Mouse (Mus musculus) forebrain, embryonic 16.5 days (tissue): ENCODE results near the gene Rita1. TPM values are rescaled to one million over a fixed set of nuclear protein-coding genes. Genes with fewer than 3 reads are reported as not detected.

Experiments used
- ATAC-seq: fragments of 200-750 bp; cut with Nextera tagmentation; 2 replicates; pipeline ENCODE4 v1.8.0; 2017; ENCODE audit warnings: mild to moderate bottlenecking, moderate library complexity
- H3K27ac ChIP-seq: fragments of 300-500 bp; sonication (generic); 2 replicates; pipeline ENCODE4 v1.5.1; 2014; ENCODE audit warnings: low read length, control low read depth
- H3K27me3 ChIP-seq: fragments of 300-500 bp; sonication (generic); replicated peaks from 2 replicates; pipeline ENCODE4 v1.6.1; 2014; ENCODE audit warnings: low read length; ENCODE audit not compliant: control insufficient read depth, insufficient read depth
- H3K36me3 ChIP-seq: fragments of 300-500 bp; sonication (generic); 2 replicates; pipeline ENCODE4 v1.6.1; 2014; ENCODE audit not compliant: control insufficient read depth, insufficient read depth
- H3K4me1 ChIP-seq: fragments of 300-500 bp; sonication (generic); replicated peaks from 2 replicates; pipeline ENCODE4 v1.6.1; 2014; ENCODE audit warnings: low read length; ENCODE audit not compliant: control insufficient read depth, insufficient read depth
- H3K4me2 ChIP-seq: fragments of 300-500 bp; sonication (generic); 2 replicates; pipeline ENCODE4 v1.6.1; 2014; ENCODE audit warnings: mild to moderate bottlenecking, low read length, control low read depth
- H3K4me3 ChIP-seq: fragments of 300-500 bp; sonication (generic); replicated peaks from 2 replicates; pipeline ENCODE4 v1.5.1; 2014; ENCODE audit warnings: mild to moderate bottlenecking, low read length, control low read depth
- H3K9ac ChIP-seq: fragments of 300-500 bp; sonication (generic); replicated peaks from 2 replicates; pipeline ENCODE4 v1.6.1; 2014; ENCODE audit warnings: low read depth, low read length, control low read depth
- H3K9me3 ChIP-seq: fragments of 300-500 bp; sonication (generic); 2 replicates; pipeline ENCODE4 v1.6.1; 2016; ENCODE audit warnings: low read length; ENCODE audit not compliant: control insufficient read depth
- WGBS: fragments of 180-500 bp; shearing (Covaris S2); extraction: QIAGEN DNeasy Blood & Tissue Kit; methylation state at CpG from one replicate; pipeline ENCODE4 v1.1.7; 2014; 5-methylcytosine and 5-hydroxymethylcytosine counted together
- polyA plus RNA-seq: library from polyadenylated mRNA; unstranded; fragments of >200 nt; fragmentation: Nextera tagmentation; extraction: Ambion mirVana; gene quantifications from 2 replicates; pipeline ENCODE4 v1.2.1, GENCODE M21; 2015

Gene Rita1
- polyA plus RNA-seq, 1 experiment from 2014 or later, result 26.9 TPM

DNA sequence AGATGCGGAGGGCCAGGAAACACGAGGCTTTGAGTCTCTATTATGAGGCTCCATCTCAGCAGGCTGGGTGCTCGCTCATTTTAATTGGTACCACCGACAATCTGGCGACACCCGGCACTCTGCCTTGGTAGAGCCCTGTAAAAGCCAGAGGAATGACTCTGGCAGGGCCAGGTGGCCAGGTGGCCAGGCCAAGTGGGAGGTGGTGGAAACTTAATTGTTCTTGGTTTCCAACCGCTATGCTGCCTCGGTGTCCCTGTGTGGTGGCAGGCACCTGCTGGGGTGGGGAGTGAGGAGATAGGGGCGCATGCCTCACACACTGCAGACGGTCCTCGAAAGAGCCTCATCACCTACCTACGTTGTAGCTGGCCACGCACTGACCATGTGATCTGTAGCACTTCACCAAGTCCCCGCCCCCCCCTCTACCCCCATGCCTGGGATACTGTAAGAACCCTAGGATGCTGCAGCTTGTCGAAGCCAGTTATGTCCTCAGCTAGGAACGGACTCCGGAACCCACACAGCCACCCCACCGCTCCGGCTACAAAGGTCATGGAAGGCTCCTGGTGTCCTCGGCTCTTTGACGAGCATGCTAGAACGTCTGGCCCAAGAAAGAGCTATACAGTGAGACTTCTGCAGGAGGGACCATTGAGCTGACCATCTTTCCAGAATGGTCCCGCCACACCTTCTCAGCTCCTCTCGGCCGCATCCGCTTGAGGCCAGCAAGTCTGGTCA, 32.3 kb downstream of the Rita1 start:
- ATAC-seq, result peak; percentile 73
- H3K4me2 ChIP-seq, result 0 out of 2 replicates have a peak overlapping the region, but pooled peaks have one; percentile 4

DNA sequence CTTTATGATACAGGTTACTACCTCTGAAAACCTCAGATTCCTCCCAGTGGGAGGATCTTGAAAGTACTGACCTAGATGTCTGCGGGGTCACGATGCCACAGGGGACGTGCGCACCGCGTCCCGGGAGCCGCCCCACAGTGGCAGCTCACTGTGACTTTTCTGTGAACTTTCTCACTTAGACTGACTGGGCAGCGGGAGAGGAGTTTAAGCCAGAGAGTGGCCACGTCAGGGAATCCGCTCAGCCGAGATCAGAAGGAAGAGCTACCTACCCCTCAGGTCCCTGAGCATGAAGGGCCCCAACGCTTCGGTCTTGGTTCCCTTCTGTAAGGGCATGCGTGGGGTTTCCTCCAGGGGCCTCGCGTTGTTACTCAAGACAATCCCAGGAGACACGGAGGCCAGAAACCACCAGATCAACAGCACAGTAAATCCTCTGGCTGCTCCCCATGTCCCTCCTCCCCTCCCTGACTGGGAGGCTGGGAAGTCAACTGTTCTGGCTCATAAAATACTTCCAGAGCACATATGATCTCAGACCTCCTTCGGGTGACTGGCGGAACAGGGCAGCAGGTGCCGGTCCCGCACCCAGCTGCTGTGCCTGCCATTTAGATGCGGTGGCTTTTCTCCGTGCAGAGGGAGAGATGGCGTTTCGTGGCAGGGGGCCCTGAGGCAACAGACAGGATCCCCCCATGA, 33.0 kb downstream of the Rita1 start:
- ATAC-seq, result peak; percentile 25
- 0 out of 2 replicates have a peak overlapping the region, but pooled peaks have one; percentile 4 for H3K4me2 ChIP-seq

More for the DNA sequence above, 32.3 kb downstream of the Rita1 start:
- peaks cover 25% of the 10 kb centered on the region for H3K4me1 ChIP-seq
- no peak overlapping the region for H3K9ac ChIP-seq
- H3K27me3 ChIP-seq, result no peaks in the 10 kb centered on the region
- 0 out of 2 replicates have a peak, but pooled peaks cover 4% of the 10 kb centered on the region for H3K36me3 ChIP-seq
- peak overlapping the region; percentile 34; the same call in 1 of the 2 replicates for H3K27ac ChIP-seq
- 75% methylated on average over 26 of the region's 26 CpGs for whole genome bisulfite sequencing
- H3K4me3 ChIP-seq, result no peak overlapping the region
- H3K9me3 ChIP-seq, result no peaks in the 10 kb centered on the region

DNA sequence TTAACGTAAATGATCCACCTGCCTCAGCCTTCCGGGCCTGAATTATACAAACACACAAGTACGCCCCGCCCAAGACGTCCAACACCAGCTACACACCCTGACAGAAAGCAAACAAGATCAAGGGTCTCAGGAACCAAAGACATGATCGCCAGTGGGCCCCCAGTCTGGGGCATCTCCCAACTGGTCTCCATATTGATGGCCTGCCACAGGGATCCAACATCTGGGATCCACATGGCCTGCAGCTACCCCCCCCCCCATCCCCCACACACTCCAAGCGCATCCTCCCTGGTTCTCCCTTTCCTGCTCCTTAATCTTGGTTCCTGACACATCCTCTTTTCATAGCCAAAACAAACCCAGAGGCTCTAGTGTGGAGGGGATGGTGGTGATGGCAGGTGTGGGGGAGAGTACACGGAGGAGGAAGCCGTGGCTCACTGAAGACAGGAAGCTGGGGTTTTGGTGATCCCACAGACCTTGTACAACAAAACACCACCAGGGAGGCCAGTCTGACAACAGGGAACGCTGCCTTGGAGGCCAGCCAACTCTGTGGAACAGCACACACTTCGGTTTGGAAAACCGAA, 33.8 kb downstream of the Rita1 start:
- no peak overlapping the region for H3K4me3 ChIP-seq
- 0 out of 2 replicates have a peak, but pooled peaks cover 4% of the 10 kb centered on the region for H3K36me3 ChIP-seq
- H3K9ac ChIP-seq, result no peak overlapping the region
- H3K27me3 ChIP-seq, result no peaks in the 10 kb centered on the region
- no peak overlapping the region for H3K4me2 ChIP-seq
- WGBS, result 60% methylated on average over 12 of the region's 12 CpGs
- no peaks in the 10 kb centered on the region for H3K9me3 ChIP-seq
- H3K4me1 ChIP-seq, result peaks cover 25% of the 10 kb centered on the region
- no peak overlapping the region for H3K27ac ChIP-seq
- peak; percentile 21; the same call in 1 of the 2 replicates for ATAC-seq

More for the DNA sequence above, 33.0 kb downstream of the Rita1 start:
- H3K36me3 ChIP-seq, result 0 out of 2 replicates have a peak, but pooled peaks cover 4% of the 10 kb centered on the region
- no peak overlapping the region for H3K4me3 ChIP-seq
- H3K4me1 ChIP-seq, result peaks cover 25% of the 10 kb centered on the region
- 59% methylated on average over 26 of the region's 26 CpGs for WGBS
- H3K27ac ChIP-seq, result peak overlapping the region; percentile 34; the same call in 1 of the 2 replicates
- no peaks in the 10 kb centered on the region for H3K27me3 ChIP-seq
- H3K9me3 ChIP-seq, result no peaks in the 10 kb centered on the region
- H3K9ac ChIP-seq, result no peak overlapping the region

DNA sequence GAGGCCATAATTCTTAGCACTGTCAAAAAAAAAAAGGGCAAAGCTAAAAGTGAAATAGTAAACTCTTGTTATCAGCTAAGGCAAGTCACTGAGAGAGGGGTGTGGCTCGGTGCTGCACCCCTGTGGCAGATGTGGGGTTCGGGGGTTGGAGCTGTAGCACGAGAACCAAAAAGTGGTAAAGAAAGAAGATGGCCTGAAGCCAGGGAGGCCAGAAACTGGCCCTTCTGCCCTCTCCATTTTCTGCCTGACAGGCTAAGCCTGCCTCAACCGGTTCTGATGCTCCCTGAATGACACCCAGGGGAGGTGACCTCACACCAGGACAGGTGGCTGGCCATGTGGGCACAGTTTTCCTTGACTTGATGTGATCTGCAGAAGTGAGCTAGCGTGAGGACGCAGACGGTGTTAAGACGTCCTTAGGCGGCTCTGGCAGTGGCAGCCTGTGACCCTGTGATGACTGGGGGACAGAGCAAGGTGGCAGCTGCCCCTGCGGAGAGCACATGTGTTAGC, 34.4 kb downstream of the Rita1 start:
- Histone ChIP-seq H3K27ac (no peak overlapping the region), H3K4me3 (no peak overlapping the region), H3K4me1 (peaks cover 25% of the 10 kb centered on the region), H3K9ac (no peak overlapping the region), H3K27me3 (no peaks in the 10 kb centered on the region), H3K36me3 (0 out of 2 replicates have a peak, but pooled peaks cover 3% of the 10 kb centered on the region), H3K4me2 (no peak overlapping the region), H3K9me3 (no peaks in the 10 kb centered on the region)
- WGBS, result 62% methylated on average over 10 of the region's 10 CpGs
- no peak for ATAC-seq

DNA sequence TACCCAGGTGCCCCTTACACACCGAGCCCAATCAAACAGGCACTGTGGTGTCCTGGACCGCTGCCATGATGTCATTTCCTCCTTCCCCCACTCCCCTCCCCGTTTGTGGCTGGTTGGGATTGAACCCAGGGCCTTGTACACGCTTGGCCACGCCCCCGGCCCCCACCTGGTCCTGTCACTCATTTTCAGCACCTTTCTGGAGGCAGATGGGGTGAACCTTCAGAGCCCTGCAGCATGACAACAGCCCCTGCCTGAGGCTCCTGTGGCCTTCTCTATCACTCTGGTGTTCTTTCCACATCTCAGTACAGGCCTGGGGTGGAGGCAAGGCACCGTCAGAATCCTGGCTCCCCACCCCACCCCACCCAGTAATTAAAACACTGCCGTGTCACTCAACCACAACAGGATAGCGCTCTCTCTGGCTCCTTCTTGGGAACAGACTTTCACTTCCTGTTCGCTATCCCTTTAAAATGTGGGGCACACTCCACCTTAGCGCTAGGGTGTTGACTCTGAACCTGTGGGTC, 35.5 kb downstream of the Rita1 start:
- Histone ChIP-seq H3K27ac (no peak overlapping the region), H3K4me1 (peaks cover 28% of the 10 kb centered on the region), H3K9me3 (no peaks in the 10 kb centered on the region), H3K36me3 (0 out of 2 replicates have a peak, but pooled peaks cover 2% of the 10 kb centered on the region), H3K9ac (no peak overlapping the region), H3K4me3 (no peak overlapping the region), H3K4me2 (no peak overlapping the region), H3K27me3 (no peaks in the 10 kb centered on the region)
- ATAC-seq, result no peak
- 78% methylated on average over 11 of the region's 11 CpGs for WGBS

DNA sequence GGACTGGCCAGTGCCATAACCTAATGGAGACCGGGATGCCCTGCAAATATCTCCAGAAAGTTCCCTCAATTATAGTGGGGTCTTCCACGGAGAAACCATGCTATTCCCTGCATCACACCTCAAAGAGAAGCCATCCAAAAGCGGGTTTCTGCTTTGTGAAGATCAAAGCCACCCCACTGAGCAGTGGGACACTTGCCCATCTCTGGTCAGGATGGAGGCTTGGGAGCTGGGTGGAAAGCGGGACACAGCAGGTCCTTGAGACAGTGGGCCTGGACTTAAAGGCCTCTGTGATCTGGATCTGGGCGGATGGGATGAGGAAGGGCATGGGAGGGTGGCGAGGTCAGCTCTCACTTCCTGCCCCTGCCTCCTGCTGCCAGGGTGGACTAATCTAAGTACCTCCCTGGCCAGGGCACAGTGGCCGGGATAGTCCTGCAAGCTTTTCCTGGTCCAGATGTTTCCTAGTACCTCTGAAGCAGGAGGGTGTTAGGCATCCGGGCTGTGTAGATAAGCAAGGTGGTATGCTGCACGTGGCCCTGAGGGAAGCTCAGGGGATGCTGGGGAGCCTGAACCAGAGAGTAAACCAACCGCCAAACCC, 37.8 kb downstream of the Rita1 start:
- ATAC-seq, result no peak
- H3K4me2 ChIP-seq, result no peak overlapping the region
- no peaks in the 10 kb centered on the region for H3K36me3 ChIP-seq
- H3K4me3 ChIP-seq, result no peak overlapping the region
- 77% methylated on average over 10 of the region's 10 CpGs for WGBS
- H3K9ac ChIP-seq, result no peak overlapping the region
- no peaks in the 10 kb centered on the region for H3K9me3 ChIP-seq
- H3K27me3 ChIP-seq, result no peaks in the 10 kb centered on the region
- no peak overlapping the region for H3K27ac ChIP-seq
- H3K4me1 ChIP-seq, result peaks cover 32% of the 10 kb centered on the region

DNA sequence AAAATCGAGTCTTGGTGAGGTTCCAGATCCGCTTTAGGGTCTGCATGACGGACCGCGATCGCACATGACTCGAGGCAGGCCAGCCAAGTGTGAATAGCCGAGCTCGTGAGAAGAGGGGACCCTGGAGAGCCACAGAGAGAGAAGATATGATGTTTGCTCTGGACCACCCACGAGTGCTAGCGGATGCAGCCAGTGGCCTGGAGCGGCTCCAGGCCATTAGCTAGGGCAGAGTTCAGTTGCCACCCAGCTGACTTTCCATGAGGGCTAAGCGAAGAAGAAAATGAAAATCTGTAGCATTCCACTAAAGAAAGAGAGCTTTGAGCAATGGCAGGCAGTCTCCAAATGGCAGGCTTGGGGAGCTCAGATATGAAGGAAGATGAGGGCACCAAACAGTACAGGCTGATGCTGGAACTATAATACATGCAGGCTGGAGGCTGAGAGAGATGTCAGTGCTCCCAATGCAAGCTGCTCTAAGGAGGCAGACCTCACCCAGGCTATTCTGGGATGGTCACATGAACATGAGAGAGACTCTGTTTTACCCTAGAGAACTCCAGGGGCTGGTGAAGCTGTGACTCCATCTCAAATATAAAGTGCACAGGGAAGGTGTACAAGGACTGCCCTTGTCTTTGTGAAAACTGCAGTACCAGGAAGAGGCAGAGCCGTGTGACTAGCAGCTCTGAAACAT, 41.2 kb downstream of the Rita1 start:
- WGBS, result 57% methylated on average over 14 of the region's 14 CpGs
- no peak for ATAC-seq
- peaks cover 47% of the 10 kb centered on the region for H3K4me1 ChIP-seq

DNA sequence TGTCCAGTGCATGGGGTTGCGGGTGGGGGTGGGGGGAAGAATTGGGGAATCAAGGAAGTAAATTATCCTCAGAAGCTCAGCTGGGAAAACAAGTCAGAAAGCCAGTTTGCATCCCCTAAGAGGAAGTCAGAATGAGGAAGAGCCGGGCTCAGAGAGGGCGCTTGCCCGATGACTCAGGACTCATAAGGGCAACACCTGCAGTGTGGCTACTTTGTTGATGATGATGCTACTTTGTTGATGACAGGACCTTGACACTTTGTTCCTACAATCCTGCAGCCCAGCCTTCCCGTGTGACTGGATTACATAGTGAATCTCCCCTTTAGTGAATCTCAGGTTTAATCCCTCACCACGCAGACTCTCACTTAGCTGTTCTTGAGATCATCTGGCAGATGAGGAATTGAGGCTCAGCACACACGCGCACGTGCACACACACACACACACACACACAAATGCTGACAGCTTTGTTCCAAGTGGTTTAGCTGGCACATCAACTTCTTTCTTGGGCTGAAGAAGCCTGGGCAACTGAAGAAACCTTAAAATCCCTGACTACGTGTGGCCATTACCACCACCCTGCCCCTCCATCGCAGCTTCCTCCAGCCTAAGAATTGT, 42.0 kb downstream of the Rita1 start:
- no peak overlapping the region for H3K27ac ChIP-seq
- H3K4me2 ChIP-seq, result no peak overlapping the region
- 79% methylated on average over 11 of the region's 11 CpGs for WGBS
- H3K4me3 ChIP-seq, result no peak overlapping the region
- no peak overlapping the region for H3K9ac ChIP-seq
- no peak for ATAC-seq
- H3K4me1 ChIP-seq, result peaks cover 55% of the 10 kb centered on the region
- H3K9me3 ChIP-seq, result no peaks in the 10 kb centered on the region
- no peaks in the 10 kb centered on the region for H3K27me3 ChIP-seq
- no peaks in the 10 kb centered on the region for H3K36me3 ChIP-seq

More for the DNA sequence above, 41.2 kb downstream of the Rita1 start:
- no peaks in the 10 kb centered on the region for H3K9me3 ChIP-seq
- H3K4me3 ChIP-seq, result no peak overlapping the region
- no peak overlapping the region for H3K9ac ChIP-seq
- no peaks in the 10 kb centered on the region for H3K27me3 ChIP-seq
- no peak overlapping the region for H3K4me2 ChIP-seq
- H3K27ac ChIP-seq, result no peak overlapping the region
- H3K36me3 ChIP-seq, result no peaks in the 10 kb centered on the region
